Mouse (Mus musculus) NIH3T3 (cell line): ENCODE measurements at regions not wholly inside any gene's neighbourhood (a gene's known extent, or its start where the extent isn't known, plus 50 kb on each side); places are given as distances from the start of the nearest gene placed in this dataset.

Source experiments
- DNase-seq: peaks from one replicate; pipeline ENCODE4 v3.0.0-alpha.2; 2012; ENCODE audit warnings: low read depth

- DNase-seq: no peak
Observed at GRCm38 (mm10) chr2:47991132-47991531, 822.8 kb upstream of the Acvr2a start.

- DNase-seq: no peak
Observed at GRCm38 (mm10) chr2:47994185-47994584, 819.7 kb upstream of the Acvr2a start.

- no peak for DNase-seq
Observed at GRCm38 (mm10) chr2:48001230-48001629, 812.7 kb upstream of the Acvr2a start.

GRCm38 (mm10) chr2:48001800-48002507, 812.0 kb upstream of the Acvr2a start:
- DNase-seq: peak; percentile 52

- DNase-seq: no peak
Observed at GRCm38 (mm10) chr2:48010308-48010707, 803.6 kb upstream of the Acvr2a start.

- DNase-seq: no peak
Observed at GRCm38 (mm10) chr2:48027559-48027958, 786.4 kb upstream of the Acvr2a start.

GRCm38 (mm10) chr2:48061375-48061774, 752.5 kb upstream of the Acvr2a start:
- DNase-seq: no peak

- DNase-seq: no peak
Observed at GRCm38 (mm10) chr2:48063436-48063835, 750.5 kb upstream of the Acvr2a start.

GRCm38 (mm10) chr2:48065162-48065561, 748.7 kb upstream of the Acvr2a start:
- DNase-seq: no peak

GRCm38 (mm10) chr2:48082120-48082799, 731.6 kb upstream of the Acvr2a start:
- no peak for DNase-seq

- no peak for DNase-seq
Observed at GRCm38 (mm10) chr2:48098287-48098686, 715.6 kb upstream of the Acvr2a start.

GRCm38 (mm10) chr2:48098931-48099531, 714.9 kb upstream of the Acvr2a start:
- DNase-seq: no peak

- DNase-seq: no peak
Observed at GRCm38 (mm10) chr2:48123662-48124061, 690.2 kb upstream of the Acvr2a start.

GRCm38 (mm10) chr2:48138051-48138611, 675.8 kb upstream of the Acvr2a start:
- DNase-seq: no peak

GRCm38 (mm10) chr2:48141281-48141680, 672.6 kb upstream of the Acvr2a start:
- DNase-seq: no peak

GRCm38 (mm10) chr2:48154706-48155105, 659.2 kb upstream of the Acvr2a start:
- no peak for DNase-seq

- peak; percentile 1 for DNase-seq
Observed at GRCm38 (mm10) chr2:48172626-48173025, 641.3 kb upstream of the Acvr2a start.

- DNase-seq: no peak
Observed at GRCm38 (mm10) chr2:48186161-48186560, 627.7 kb upstream of the Acvr2a start.

GRCm38 (mm10) chr2:48186609-48187008, 627.3 kb upstream of the Acvr2a start:
- peak; percentile 3 for DNase-seq

- no peak for DNase-seq
Observed at GRCm38 (mm10) chr2:48211804-48212203, 602.1 kb upstream of the Acvr2a start.

- DNase-seq: no peak
Observed at GRCm38 (mm10) chr2:48220771-48221170, 593.1 kb upstream of the Acvr2a start.

- DNase-seq: no peak
Observed at GRCm38 (mm10) chr2:48223084-48223799, 590.7 kb upstream of the Acvr2a start.
